Mouse (Mus musculus) heart, adult 9 months (tissue): Measurements from ENCODE around the gene Hbb-bs.
"Not testable (repeated sequence)": the region's sequence is repeated elsewhere in the genome, so short reads cannot be mapped to it uniquely, and the experiment has no call there.

Experiments
- DNase-seq, 2 experiments: peaks; one replicate each; pipeline ENCODE4 v3.0.0; 2022; ENCODE audit warnings: low spot score in 2 of 2

Hbb-bs gene

GRCm38 (mm10) chr7:103811223-103811845 lies 16.6 kb downstream of the Hbb-bs start:
- DNase-seq, result no peak

- no peak for DNase-seq
These were observed 17.1 kb downstream of the Hbb-bs start for GRCm38 (mm10) chr7:103810746-103811145.

GRCm38 (mm10) chr7:103810296-103810695 lies 17.6 kb downstream of the Hbb-bs start:
- no peak for DNase-seq

GRCm38 (mm10) chr7:103809801-103810155 lies 18.1 kb downstream of the Hbb-bs start:
- DNase-seq, result no peak

GRCm38 (mm10) chr7:103808971-103809800 lies 18.7 kb downstream of the Hbb-bs start:
- no peak for DNase-seq

GRCm38 (mm10) chr7:103808120-103808519 lies 19.8 kb downstream of the Hbb-bs start:
- not testable (repeated sequence) for DNase-seq

- no peak for DNase-seq
These were observed 21.0 kb downstream of the Hbb-bs start for GRCm38 (mm10) chr7:103806856-103807255.

GRCm38 (mm10) chr7:103792669-103793388 lies 35.1 kb downstream of the Hbb-bs start:
- DNase-seq, result no peak

- DNase-seq, result no peak
These were observed 36.2 kb downstream of the Hbb-bs start, which contains the start of gene Olfr67 for GRCm38 (mm10) chr7:103791721-103792120. TSS of gene Olfr67 (minus strand) at chr7:103791821.

GRCm38 (mm10) chr7:103779598-103779997 lies 48.3 kb downstream of the Hbb-bs start, which contains the start of gene Olfr68:
TSS of gene Olfr68 (minus strand) at chr7:103779698.
- DNase-seq, result no peak

GRCm38 (mm10) chr7:103777652-103778051 lies 50.2 kb downstream of the Hbb-bs start:
- not testable (repeated sequence) for DNase-seq
